Mouse (Mus musculus) forebrain, embryonic 16.5 days (tissue): ENCODE measurements around the gene Lrrc15. TPM values are rescaled to one million over a fixed set of nuclear protein-coding genes. Genes with fewer than 3 reads are reported as not detected.

Experiments used
- ATAC-seq: fragments of 200-750 bp; cut with Nextera tagmentation; 2 replicates; pipeline ENCODE4 v1.8.0; 2017; ENCODE audit warnings: mild to moderate bottlenecking, moderate library complexity
- H3K27ac ChIP-seq: fragments of 300-500 bp; sonication (generic); 2 replicates; pipeline ENCODE4 v1.5.1; 2014; ENCODE audit warnings: low read length, control low read depth
- H3K27me3 ChIP-seq: fragments of 300-500 bp; sonication (generic); replicated peaks from 2 replicates; pipeline ENCODE4 v1.6.1; 2014; ENCODE audit warnings: low read length; ENCODE audit not compliant: control insufficient read depth, insufficient read depth
- H3K36me3 ChIP-seq: fragments of 300-500 bp; sonication (generic); 2 replicates; pipeline ENCODE4 v1.6.1; 2014; ENCODE audit not compliant: control insufficient read depth, insufficient read depth
- H3K4me1 ChIP-seq: fragments of 300-500 bp; sonication (generic); replicated peaks from 2 replicates; pipeline ENCODE4 v1.6.1; 2014; ENCODE audit warnings: low read length; ENCODE audit not compliant: control insufficient read depth, insufficient read depth
- H3K4me2 ChIP-seq: fragments of 300-500 bp; sonication (generic); 2 replicates; pipeline ENCODE4 v1.6.1; 2014; ENCODE audit warnings: mild to moderate bottlenecking, low read length, control low read depth
- H3K4me3 ChIP-seq: fragments of 300-500 bp; sonication (generic); replicated peaks from 2 replicates; pipeline ENCODE4 v1.5.1; 2014; ENCODE audit warnings: mild to moderate bottlenecking, low read length, control low read depth
- H3K9ac ChIP-seq: fragments of 300-500 bp; sonication (generic); replicated peaks from 2 replicates; pipeline ENCODE4 v1.6.1; 2014; ENCODE audit warnings: low read depth, low read length, control low read depth
- H3K9me3 ChIP-seq: fragments of 300-500 bp; sonication (generic); 2 replicates; pipeline ENCODE4 v1.6.1; 2016; ENCODE audit warnings: low read length; ENCODE audit not compliant: control insufficient read depth
- WGBS: fragments of 180-500 bp; shearing (Covaris S2); extraction: QIAGEN DNeasy Blood & Tissue Kit; methylation state at CpG from one replicate; pipeline ENCODE4 v1.1.7; 2014; 5-methylcytosine and 5-hydroxymethylcytosine counted together
- polyA plus RNA-seq: library from polyadenylated mRNA; unstranded; fragments of >200 nt; fragmentation: Nextera tagmentation; extraction: Ambion mirVana; gene quantifications from 2 replicates; pipeline ENCODE4 v1.2.1, GENCODE M21; 2015

The Lrrc15 gene
- polyA plus RNA-seq, 1 experiment from 2014 or later, result 0.22 TPM

GRCm38 (mm10) chr16:30304236-30304635 lies 21.2 kb upstream of the Lrrc15 start:
- H3K4me2 ChIP-seq, result no peak overlapping the region
- no peak for ATAC-seq
- no peaks in the 10 kb centered on the region for H3K36me3 ChIP-seq
- 88% methylated on average over 5 of the region's 5 CpGs for WGBS
- H3K27me3 ChIP-seq, result peaks cover 20% of the 10 kb centered on the region
- no peaks in the 10 kb centered on the region for H3K9me3 ChIP-seq
- no peak overlapping the region for H3K27ac ChIP-seq
- H3K4me3 ChIP-seq, result no peak overlapping the region
- H3K4me1 ChIP-seq, result peaks cover 13% of the 10 kb centered on the region
- no peak overlapping the region for H3K9ac ChIP-seq

DNA sequence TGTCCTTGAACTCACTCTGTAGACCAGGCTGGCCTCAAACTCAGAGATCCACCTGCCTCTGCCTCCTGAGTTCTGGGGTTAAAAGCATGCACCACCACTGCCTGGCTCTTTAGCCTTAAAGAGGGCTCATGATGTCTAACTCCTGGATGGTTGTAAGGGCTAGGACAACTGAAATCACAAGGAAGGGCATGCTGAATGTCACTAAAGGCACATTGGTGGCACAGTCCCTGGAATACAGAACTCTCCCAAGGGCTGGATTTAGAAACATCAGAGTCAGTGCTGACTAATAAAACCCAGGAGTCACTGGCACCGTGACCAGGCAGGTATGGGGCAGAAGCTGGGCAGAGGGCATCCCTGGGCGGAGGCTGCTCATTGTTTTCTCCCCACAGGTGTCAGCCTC lies 20.4 kb upstream of the Lrrc15 start:
- WGBS, result 66% methylated on average over 2 of the region's 2 CpGs

DNA sequence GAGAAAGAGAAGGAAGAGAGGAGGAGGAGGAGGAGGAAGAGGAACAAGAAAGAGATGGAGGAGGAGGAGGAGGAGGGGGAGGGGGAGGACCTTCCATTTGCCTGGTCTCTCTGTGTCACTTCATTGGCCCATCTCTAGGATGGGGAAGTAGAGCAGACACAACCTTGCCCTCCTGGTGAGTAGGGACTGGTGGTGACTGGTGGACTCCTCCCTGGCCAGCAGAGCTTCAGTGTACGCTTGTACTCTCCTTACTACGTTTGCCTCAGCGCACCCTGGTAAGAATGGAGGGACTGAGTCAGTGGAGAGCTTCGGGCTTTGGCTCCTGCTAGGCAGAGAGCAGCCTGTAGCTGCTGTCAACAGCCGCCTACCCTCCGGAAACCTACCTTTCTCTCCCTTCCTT lies 19.6 kb upstream of the Lrrc15 start:
- H3K27ac ChIP-seq, result no peak overlapping the region
- H3K4me1 ChIP-seq, result no peaks in the 10 kb centered on the region
- H3K27me3 ChIP-seq, result peaks cover 9% of the 10 kb centered on the region
- H3K9me3 ChIP-seq, result no peaks in the 10 kb centered on the region
- no peak overlapping the region for H3K9ac ChIP-seq
- no peak overlapping the region for H3K4me2 ChIP-seq
- ATAC-seq, result no peak
- 89% methylated on average over 6 of the region's 6 CpGs for WGBS
- H3K4me3 ChIP-seq, result no peak overlapping the region
- H3K36me3 ChIP-seq, result no peaks in the 10 kb centered on the region

More for the DNA sequence above, 20.4 kb upstream of the Lrrc15 start:
- Histone ChIP-seq H3K4me3 (no peak overlapping the region), H3K4me1 (peaks cover 5% of the 10 kb centered on the region), H3K9me3 (no peaks in the 10 kb centered on the region), H3K27ac (no peak overlapping the region), H3K27me3 (peaks cover 16% of the 10 kb centered on the region), H3K9ac (no peak overlapping the region), H3K4me2 (no peak overlapping the region), H3K36me3 (no peaks in the 10 kb centered on the region)
- ATAC-seq, result no peak

- Histone ChIP-seq H3K36me3 (no peaks in the 10 kb centered on the region), H3K9me3 (no peaks in the 10 kb centered on the region), H3K4me2 (no peak overlapping the region), H3K4me3 (no peak overlapping the region), H3K4me1 (no peaks in the 10 kb centered on the region), H3K27me3 (no peaks in the 10 kb centered on the region), H3K9ac (no peak overlapping the region), H3K27ac (no peak overlapping the region)
- ATAC-seq, result no peak
- 74% methylated on average over 10 of the region's 10 CpGs for WGBS
These were observed 16.7 kb upstream of the Lrrc15 start for GRCm38 (mm10) chr16:30299711-30300277.

- no peaks in the 10 kb centered on the region for H3K4me1 ChIP-seq
- H3K4me2 ChIP-seq, result no peak overlapping the region
- H3K27ac ChIP-seq, result no peak overlapping the region
- no peak for ATAC-seq
- no peaks in the 10 kb centered on the region for H3K27me3 ChIP-seq
- H3K9me3 ChIP-seq, result no peaks in the 10 kb centered on the region
- 83% methylated on average over 7 of the region's 7 CpGs for WGBS
- H3K4me3 ChIP-seq, result no peak overlapping the region
- no peaks in the 10 kb centered on the region for H3K36me3 ChIP-seq
- no peak overlapping the region for H3K9ac ChIP-seq
These were observed 14.4 kb upstream of the Lrrc15 start for GRCm38 (mm10) chr16:30297450-30297849.

- no peak overlapping the region for H3K4me2 ChIP-seq
- no peaks in the 10 kb centered on the region for H3K9me3 ChIP-seq
- no peak overlapping the region for H3K9ac ChIP-seq
- ATAC-seq, result no peak
- WGBS, result 87% methylated on average over 11 of the region's 11 CpGs
- H3K27ac ChIP-seq, result no peak overlapping the region
- H3K4me1 ChIP-seq, result no peaks in the 10 kb centered on the region
- no peaks in the 10 kb centered on the region for H3K27me3 ChIP-seq
- H3K4me3 ChIP-seq, result no peak overlapping the region
- H3K36me3 ChIP-seq, result no peaks in the 10 kb centered on the region
These were observed 13.7 kb upstream of the Lrrc15 start for GRCm38 (mm10) chr16:30296601-30297275.

DNA sequence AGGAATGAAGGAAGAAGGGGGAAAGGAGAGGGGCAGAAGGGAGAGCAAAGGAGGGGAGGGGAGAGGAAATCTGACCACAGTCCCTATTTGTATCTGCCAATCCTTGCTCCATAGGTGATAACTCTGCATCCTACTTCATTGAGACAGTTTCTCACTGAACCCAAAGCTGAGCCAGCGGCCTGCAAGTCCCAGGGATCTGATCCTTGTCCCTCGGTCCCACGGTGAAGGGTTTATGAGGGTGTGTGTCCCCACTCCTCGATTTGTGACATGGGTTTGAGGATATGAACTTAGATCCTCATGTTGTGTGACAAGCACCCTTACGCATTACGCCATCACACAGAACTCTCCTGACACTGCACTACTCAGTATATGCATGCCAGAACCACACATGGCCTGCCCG lies 12.1 kb upstream of the Lrrc15 start:
- H3K4me2 ChIP-seq, result no peak overlapping the region
- no peaks in the 10 kb centered on the region for H3K4me1 ChIP-seq
- WGBS, result 91% methylated on average over 7 of the region's 7 CpGs
- no peaks in the 10 kb centered on the region for H3K9me3 ChIP-seq
- H3K9ac ChIP-seq, result no peak overlapping the region
- H3K27me3 ChIP-seq, result no peaks in the 10 kb centered on the region
- H3K27ac ChIP-seq, result no peak overlapping the region
- no peak for ATAC-seq
- H3K4me3 ChIP-seq, result no peak overlapping the region
- H3K36me3 ChIP-seq, result no peaks in the 10 kb centered on the region

- Histone ChIP-seq H3K27me3 (no peaks in the 10 kb centered on the region), H3K4me3 (no peak overlapping the region), H3K36me3 (no peaks in the 10 kb centered on the region), H3K27ac (no peak overlapping the region), H3K9ac (no peak overlapping the region), H3K4me1 (no peaks in the 10 kb centered on the region), H3K4me2 (no peak overlapping the region), H3K9me3 (no peaks in the 10 kb centered on the region)
- 77% methylated on average over 6 of the region's 6 CpGs for WGBS
- no peak for ATAC-seq
These were observed 7.4 kb upstream of the Lrrc15 start for GRCm38 (mm10) chr16:30290436-30290835.

DNA sequence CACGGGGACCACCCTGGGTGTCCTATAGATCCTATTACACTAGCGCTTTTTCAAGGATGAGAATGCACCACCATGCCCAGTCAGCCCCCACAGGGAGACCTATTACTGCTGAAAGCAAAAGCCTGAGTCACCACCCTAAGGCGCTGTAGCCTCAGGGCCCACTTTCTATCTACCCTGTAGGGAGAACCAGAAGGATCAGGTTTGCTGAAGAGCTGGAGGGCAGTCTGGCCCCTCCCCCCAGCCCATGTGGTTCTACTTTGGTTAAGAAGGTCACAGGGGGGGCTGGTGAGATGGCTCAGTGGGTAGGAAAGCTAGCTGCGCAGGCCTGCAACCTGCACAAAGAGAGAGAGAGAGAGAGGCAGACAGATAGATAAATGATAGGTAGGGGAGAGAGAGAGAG lies 2.6 kb upstream of the Lrrc15 start:
- peaks cover 13% of the 10 kb centered on the region for H3K4me1 ChIP-seq
- no peak overlapping the region for H3K27ac ChIP-seq
- no peak for ATAC-seq
- no peaks in the 10 kb centered on the region for H3K36me3 ChIP-seq
- no peak overlapping the region for H3K4me2 ChIP-seq
- H3K4me3 ChIP-seq, result no peak overlapping the region
- no peak overlapping the region for H3K9ac ChIP-seq
- 52% methylated on average over 4 of the region's 4 CpGs for WGBS
- no peaks in the 10 kb centered on the region for H3K9me3 ChIP-seq
- peaks cover 14% of the 10 kb centered on the region for H3K27me3 ChIP-seq
